Mouse (Mus musculus) liver, adult 2 months (tissue): ENCODE measurements at regions not wholly inside any gene's neighbourhood (a gene's known extent, or its start where the extent isn't known, plus 50 kb on each side); places are given as distances from the start of the nearest gene placed in this dataset.

Source experiments
- CTCF ChIP-seq: fragments of 200-500 bp; IDR thresholded peaks from 2 replicates; pipeline ENCODE4 v1.5.1; 2011; ENCODE audit warnings: low read depth, low read length, control low read depth
- POLR2A ChIP-seq: fragments of 200-500 bp; IDR thresholded peaks from 2 replicates; pipeline ENCODE4 v1.6.1; 2011; ENCODE audit warnings: low read length, control low read depth; ENCODE audit not compliant: insufficient read depth; ENCODE audit errors: extremely low read depth

DNA sequence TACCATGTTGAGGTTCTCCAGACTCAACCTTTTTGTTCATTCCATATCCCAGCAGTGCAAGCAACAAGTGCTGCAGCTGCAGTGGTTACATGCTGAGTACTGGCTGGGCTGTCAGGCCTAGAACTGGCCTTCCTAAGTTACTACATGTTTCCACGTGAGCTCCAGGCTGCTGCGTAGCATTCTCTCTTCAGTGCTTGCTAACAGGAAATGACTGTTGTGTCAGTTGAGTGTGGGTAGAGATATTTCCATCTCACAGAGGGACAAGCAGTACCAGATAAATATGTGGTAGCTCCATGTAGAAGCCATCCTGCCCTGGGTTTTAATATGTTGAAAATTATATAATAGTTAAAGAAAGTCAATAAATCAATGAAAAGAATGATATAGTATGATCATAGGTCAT is 785.1 kb downstream of the Nap1l3 start:
- TF ChIP-seq POLR2A (no peak), CTCF (no peak)
